Mouse (Mus musculus): ENCODE measurements at regions not wholly inside any gene's neighbourhood (a gene's known extent, or its start where the extent isn't known, plus 50 kb on each side); places are given as distances from the start of the nearest gene placed in this dataset.
"Not testable (repeated sequence)": the region's sequence is repeated elsewhere in the genome, so short reads cannot be mapped to it uniquely, and the experiment has no call there.

GRCm38 (mm10) chr13:61957197-61957596 is 172.5 kb upstream of the Zfp808 start:
- DNase-seq (ENCODE audit: low spot score in 2 of 2): not testable (repeated sequence)

- DNase-seq (ENCODE audit: low spot score in 2 of 2): not testable (repeated sequence)
Measured at GRCm38 (mm10) chr13:61978856-61979255, 150.8 kb upstream of the Zfp808 start.

- not testable (repeated sequence) for DNase-seq (ENCODE audit: low spot score in 2 of 2)
Measured at GRCm38 (mm10) chr13:61996519-61996918, 133.2 kb upstream of the Zfp808 start.

GRCm38 (mm10) chr13:61998803-61999202 is 130.9 kb upstream of the Zfp808 start:
- DNase-seq (ENCODE audit: low spot score in 2 of 2): peak in 1 of 2 experiments; percentile 1

- DNase-seq (ENCODE audit: low spot score in 2 of 2): peak in 1 of 2 experiments; percentile 23
Measured at GRCm38 (mm10) chr13:62007321-62007720, 122.4 kb upstream of the Zfp808 start.

- DNase-seq (ENCODE audit: low spot score in 2 of 2): peak; percentile 0 to 1
Measured at GRCm38 (mm10) chr13:62015424-62016167, 114.1 kb upstream of the Zfp808 start.

GRCm38 (mm10) chr13:62016168-62016502 is 113.6 kb upstream of the Zfp808 start:
- not testable (repeated sequence) for DNase-seq (ENCODE audit: low spot score in 2 of 2)

- DNase-seq (ENCODE audit: low spot score in 2 of 2): not testable (repeated sequence)
Measured at GRCm38 (mm10) chr13:62037646-62038045, 92.0 kb upstream of the Zfp808 start.

GRCm38 (mm10) chr13:62077951-62078671 is 51.6 kb upstream of the Zfp808 start:
- not testable (repeated sequence) for DNase-seq (ENCODE audit: low spot score in 2 of 2)

- DNase-seq (ENCODE audit: low spot score in 2 of 2): not testable (repeated sequence)
Measured at GRCm38 (mm10) chr13:62078893-62079292, 50.8 kb upstream of the Zfp808 start.

All from natural killer cell, adult 2 months (primary cell).